Mouse (Mus musculus) left cerebral cortex, adult 11 months (tissue): Measurements from ENCODE around the gene Slc35d1.
A peak's percentile ranks its signal among the peaks of the same experiment; 100 is the strongest.

ENCODE experiments used
- DNase-seq: peaks from one replicate; pipeline ENCODE4 v3.0.0; 2022; ENCODE audit warnings: low spot score

Gene Slc35d1

DNA sequence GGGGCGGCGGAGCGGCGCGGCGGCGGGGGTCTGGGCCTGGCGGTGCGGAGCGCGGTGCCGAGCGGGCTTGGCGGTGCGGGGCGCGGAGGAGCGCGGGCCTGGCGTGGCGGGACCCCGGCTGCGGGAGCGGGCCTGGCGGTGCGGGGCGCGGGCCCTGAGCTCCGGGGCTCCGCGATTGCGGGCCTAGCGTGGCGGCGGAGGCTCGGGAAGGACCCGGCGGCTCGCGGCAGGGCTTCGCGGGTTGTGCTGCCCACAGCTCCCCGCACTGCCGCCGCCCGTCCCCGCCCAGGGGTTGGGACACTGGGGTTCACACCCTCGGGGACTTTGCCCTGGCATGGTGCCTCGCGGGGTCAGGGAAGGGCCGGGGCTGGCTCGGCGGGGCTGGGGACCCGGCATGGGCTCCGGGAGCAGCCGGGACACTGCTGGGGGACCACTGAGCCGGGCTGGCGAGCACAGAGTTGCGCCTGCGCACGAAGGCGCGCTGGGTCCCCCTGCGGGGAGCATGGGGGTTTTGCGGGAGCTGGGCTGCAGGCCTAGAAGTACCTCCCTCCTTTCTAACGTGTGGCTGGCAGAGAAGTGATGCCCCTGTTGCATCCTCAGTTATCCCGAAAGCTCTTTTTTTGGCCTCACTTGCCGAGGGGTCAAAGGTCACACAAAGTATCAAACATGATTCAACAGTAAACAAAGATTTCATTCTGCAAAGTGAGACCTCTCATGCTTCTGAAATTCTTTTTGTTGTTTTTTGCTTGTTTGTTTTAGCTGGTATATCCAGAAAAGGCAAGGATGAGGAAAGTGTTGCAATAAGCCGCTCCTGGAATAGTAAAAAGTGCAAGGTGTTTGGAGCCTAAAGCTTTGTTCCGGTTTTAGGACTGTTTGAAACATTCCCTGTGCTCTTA lies at the start of gene Slc35d1:
Gene Slc35d1 (minus strand): TSS at position 240 of the 896 bp plus-strand sequence.
- peak; percentile 51 for DNase-seq

DNA sequence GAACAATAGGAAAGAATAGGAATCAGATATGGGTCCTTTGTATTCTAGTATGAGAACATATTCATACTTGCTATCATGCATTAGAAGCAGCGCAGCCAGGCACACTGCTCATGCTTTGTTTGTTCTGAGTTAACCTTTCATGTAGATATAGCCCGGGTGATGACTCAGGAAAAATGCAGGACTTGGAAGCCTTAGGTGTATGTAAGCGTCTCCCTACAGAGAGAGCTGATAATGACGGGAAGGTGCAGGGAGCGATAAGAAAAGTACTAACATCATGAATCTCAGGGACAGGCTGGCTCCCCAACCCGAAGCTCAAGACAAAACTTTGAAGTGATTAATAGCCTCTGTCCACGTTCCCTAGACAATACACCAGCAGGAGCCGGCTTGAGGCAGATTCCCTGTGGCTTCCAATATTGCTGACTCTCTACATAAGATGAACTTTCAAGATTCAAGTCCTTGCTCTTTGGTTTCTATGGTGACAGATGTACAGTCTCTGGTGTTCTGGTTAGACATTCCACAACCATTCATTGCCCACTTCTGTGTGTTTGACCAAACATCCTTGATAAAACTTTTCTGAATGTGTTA lies 48.9 kb upstream of the Slc35d1 start:
- DNase-seq = no peak

DNA sequence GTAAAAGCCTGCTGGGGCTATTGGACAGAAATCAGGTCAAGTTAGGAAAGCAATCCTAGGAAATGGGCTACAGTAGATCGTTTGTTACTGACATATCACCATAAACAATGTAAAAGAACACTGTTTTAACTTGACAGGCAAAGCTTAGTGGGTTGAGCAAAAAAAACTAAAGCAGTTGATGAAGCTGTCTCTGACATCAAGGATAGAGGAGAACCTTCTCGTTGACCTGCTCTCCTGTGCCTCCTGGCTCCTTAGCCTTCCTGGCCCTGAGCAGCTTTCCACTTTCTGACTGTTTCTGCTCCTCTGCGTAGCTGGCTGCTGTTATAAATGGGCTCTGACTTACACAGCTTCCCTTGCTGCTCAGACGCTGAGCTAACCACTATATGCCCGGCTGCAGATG lies 48.4 kb upstream of the Slc35d1 start:
- DNase-seq = no peak

DNA sequence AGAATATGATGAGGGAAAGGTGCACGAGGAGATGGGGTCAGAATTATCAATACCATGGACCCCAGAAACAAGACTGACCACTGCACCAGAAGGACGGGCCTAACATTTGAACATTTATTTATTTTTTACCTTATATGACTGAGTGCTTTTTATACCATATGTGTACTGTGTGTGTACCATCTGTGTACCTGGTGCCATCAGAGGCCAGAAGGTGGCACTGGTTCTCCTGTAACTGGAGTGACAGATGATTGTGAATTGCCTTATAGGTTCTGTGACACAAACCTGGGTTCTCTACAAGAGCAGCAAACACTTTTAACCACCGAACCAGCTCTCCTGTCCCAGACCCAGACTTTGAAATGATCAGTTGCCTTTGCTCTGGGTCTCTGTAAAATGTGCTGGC lies 43.9 kb upstream of the Slc35d1 start:
- DNase-seq = no peak

DNA sequence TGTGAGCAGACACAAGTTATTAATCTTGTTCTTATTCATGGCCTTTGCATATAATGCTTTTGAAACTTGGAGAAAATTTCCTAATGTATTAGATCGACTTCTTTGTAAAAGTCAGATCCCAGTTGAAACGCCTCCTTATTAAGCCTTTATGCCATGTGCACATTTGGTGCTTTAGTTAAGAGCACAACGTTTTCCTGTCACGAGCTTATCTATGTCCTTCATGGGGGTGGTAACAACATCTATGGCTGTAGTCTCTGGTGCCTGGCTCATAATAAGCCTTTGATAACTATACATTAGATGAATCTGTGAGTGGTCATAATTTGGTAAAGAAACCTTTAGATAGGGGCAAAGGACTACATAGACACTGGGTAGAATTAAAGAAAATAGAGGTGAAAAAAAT lies 38.9 kb upstream of the Slc35d1 start:
- DNase-seq = no peak

DNA sequence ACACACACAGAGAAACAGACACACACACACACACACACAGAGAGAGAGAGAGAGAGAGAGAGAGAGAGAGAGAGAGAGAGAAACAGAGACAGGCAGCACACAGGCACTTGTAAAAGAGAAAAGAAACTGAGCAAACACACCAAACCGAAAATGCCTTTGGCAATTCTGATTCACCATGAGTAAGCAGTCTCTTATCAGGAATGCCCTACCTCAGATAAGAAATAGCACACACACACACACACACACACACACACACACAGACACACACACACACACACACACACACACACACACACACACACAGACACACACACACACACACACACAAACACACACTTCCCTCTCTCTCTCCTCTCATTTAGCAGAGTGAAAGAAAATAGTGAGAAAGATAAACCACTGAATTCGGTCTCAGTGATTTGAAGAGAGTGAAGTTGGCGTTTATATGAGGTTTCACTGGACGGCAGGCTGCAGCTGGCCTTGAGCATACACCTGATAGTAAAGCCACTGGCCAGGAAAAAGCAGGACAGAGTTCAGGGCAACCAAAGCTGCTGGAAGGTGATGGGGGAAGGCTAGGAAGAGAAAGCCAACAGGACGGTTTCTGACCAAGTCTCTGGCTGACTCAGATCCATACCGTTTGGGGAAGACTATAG lies 34.6 kb upstream of the Slc35d1 start:
- no peak for DNase-seq

DNA sequence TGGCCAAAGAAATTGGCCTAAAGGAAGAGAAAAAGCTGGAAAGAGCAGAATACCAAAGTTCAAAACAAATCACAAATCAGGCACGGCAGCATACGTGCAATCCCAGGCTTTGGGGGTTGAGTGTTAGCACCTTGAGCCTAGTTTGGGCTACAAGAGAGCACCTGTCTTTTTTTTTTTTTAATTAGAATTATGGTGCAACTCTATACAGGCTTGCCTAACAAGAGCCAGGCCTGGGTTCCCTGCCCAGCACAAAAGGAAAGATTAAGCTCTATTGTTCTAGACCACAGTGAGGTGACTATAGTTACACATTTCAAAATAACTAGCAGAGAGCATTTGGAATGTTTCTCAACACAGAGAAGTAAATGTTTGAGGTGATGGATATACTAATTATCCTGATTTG lies 32.8 kb upstream of the Slc35d1 start:
- DNase-seq = no peak

DNA sequence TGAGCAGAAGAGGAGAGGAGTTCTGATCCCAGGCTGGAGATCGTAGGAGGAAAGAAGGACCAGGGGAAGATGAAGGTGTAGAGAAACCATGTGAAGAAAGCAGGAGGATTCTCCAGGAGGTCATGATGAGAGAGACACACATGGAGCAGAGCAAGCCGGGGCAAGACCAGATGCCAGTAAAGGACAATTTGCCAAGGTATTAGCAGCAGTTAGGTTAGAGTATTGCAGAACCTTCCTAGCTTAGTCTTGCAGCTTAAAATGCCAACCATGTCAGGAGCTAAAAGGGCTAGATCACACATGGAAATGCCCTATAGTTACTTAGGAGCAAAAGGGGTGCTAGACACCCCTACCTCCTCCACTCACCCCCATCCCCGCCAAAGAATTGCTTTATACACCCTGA lies 32.3 kb upstream of the Slc35d1 start:
- DNase-seq = no peak

DNA sequence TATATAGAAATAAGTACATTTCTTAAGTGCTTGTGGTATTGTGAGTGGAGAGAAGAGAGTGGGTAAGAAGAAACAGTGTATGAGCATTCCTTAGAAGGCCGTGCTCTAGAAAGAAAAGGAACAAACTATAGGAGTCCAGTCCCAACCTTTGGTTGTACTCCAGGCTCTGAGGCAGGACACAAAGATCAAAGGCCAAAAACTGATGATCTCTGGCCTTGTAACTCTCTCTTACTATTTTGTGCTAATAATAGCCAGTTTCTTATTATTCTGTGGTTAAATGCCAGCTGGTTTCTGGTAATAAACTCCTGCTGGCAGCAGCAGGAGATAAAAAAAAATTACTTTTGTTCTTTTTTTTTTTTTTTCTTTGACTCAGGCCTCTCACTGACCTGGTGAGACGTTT lies 17.2 kb upstream of the Slc35d1 start:
- no peak for DNase-seq

DNA sequence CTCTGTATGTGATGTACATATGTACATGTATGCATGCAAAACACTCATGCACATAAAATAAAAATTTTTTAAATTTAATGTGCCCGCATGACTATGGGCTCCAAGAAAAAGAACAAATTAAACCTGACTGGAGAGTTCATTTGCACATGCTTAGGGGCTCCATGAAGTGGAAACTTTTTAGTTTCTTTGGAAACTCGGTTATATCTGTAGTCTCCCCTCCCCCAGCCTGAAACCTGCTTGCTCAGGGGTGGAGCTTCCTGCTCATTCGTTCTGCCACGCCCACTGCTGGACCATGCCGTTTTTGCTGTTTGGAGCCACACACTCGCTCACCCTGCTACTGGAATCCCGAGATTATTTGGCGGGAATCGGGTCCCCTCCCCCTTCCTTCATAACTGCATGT lies 7.9 kb upstream of the Slc35d1 start:
- DNase-seq = no peak

DNA sequence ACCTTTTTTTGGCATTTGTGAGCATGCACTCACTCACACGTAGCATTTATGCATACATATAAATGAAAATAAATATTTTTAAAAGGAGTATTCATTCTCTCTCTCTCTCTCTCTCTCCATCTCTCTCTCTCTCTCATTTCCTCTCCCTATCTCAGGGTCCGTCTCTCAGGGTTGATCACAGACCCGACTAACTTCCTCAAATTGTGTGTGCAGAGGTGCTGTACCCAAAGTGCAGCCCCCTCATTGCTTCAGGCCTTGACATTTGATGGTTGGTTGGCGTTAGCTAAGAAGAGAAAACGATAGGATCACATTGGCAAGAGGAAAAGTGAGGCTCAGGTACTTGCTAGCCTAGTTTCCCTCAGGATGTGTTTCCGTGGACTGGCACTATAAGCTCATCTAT lies 6.8 kb upstream of the Slc35d1 start:
- no peak for DNase-seq

DNA sequence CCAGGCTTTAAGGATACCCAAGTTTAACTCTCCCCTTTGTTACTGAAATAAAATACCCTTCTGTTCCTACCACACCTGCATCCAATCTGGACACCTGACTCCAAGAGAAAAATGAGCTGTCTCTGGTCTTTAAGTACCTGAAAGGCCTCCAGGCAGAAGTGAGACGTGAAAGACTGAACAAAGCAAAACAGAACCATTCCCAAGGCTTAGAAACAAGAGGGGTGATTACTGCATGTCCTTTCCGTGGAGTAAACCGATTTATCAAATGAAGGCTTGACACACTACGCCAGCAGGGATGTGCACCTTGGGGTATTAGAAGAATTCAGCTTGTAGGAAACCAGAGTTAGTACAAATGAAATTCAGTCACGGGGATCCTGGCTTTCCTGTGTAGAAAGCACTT lies 4.0 kb upstream of the Slc35d1 start:
- no peak for DNase-seq

DNA sequence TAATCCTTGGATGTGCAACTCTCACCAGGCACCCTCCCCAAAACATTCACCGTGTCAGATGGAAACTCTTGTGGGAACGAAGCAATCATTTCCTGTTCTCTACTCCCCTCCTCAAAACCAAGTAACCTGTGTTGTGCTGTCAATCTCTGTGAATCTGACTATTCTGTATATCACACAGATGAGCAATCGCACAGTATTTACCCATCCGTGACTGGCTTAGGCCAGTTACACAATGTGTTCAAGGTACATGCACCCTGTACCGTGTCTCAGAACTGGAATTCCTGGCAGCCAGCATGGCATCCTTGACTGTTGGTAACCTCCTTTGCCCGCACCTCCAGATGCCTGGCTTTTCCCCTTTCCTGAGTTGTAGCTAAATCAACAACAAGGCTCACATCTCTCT lies 1.1 kb upstream of the Slc35d1 start:
- DNase-seq = no peak

DNA sequence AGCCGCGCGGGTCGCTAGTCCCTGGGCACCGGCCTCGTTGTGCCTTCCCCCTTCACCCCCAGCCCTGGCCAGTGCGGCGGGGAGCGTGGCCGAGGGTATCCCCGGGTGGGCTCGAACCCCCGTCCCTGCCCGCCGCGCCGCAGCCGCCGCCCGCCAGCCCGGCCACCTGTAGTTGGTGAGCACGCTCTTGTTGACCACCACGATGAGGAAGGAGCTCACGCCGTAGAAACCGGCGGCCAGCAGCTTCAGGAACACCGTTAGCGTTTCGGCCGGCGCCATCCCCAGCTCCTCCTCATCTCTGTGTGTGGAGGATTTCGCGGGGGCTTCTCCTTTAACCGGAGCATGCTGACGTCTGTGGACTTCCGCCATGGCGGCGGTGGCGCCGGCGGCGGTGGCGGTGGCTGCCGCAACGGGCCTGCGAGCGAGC lies 453 bp downstream of the Slc35d1 start:
- DNase-seq = peak; percentile 53

DNA sequence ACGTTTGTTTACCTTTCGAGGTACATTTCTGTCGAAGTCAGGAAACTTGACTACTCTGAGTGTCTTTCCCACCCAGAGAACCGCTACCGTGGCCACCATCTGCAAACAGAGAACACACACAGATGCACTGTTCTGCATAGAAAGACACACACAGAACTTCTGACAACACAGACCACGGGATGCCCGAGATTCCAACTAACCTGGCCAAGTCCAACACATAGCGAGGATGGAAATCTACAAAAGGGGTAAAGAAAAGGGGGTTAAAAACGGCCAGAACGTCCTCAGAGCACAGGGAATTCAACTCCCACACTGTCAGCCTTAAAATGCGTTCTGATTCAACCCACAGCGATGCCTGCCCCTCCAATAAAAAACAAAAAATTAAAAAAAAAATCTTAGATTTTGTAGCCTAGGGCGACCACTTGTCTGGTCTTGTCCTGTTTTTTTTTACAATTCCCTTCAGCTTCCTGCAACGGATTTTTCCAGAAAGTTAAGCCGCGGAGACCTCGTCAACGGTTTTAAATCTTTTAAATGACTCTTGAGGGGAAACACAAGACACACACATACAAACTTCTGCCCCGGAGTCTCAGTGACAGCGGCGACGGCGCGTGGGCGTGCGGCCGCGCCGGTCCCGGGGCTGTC lies 986 bp downstream of the Slc35d1 start:
- peak; percentile 29 for DNase-seq

DNA sequence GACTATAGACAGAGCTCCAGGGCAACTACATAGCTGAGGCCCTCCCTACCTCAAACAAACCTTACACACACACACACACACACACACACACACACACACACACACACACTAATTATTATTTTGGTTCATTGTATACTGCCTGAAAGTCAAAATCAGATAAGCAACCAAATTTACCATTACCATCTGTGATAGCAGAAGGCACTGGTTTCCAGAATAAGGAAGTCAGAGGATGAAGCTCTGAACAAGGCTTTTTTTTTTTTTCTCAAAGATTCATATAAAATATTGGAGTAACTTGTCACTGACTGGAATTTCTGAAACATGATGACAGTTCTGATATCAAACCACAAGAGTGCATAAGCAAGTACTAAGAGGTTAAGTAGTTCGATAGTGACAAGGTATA lies 6.4 kb downstream of the Slc35d1 start:
- no peak for DNase-seq

DNA sequence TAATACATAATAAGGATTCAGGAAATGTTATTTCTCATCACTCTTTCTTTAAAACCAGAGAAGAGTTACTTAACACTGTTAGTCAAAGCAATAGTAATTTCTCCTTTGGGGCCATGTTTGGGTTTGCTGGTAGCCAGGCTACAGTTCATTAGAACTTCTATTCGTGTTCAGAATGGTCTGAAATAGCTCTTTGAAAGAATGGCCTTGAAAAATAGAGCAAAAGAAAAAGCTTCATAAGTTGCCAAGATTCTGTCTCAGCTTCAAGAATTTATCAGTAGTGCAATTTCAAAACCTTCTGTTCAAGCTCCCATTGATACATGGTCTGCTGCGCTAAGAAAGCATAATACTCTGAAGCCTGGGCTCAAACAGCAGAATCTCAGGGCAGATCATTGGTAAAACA lies 11.3 kb downstream of the Slc35d1 start:
- DNase-seq = no peak

DNA sequence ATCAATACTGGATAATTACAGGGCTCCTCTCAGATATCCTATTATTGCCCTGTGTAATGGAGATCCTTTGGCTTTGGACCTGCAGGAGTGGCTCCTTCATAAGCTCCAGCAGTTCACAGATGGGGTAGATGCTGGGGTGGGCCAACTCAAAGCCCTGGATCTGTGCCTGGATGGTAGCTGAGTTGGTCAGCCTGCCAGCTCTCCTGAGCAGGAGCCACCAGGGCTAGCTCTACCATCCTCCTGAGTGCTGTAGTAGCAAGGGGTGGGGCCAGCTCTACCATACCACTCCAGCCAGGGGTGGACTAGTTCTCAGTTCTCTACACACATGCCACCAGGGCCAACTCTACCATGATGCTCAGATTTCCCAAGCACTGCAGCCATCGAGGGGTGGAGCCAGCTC lies 14.9 kb downstream of the Slc35d1 start:
- no peak for DNase-seq

DNA sequence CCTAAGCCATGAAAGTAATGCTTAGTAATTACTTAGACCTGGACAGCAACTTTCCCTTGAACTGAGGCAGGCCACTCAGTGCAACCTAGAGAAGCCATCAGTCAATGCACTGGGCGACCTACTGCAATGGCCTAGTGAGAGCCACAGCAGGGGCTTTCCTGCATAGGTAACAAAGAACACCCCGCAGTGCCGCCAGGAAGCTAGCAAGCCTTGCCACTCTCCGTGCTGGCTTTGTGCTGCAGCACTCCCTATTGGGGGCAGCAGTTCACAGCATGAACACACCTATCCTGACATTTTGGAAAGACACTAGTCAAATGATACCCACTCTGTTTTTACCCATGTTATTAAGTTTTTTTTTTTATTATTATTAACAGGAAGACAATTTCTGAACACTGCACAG lies 15.9 kb downstream of the Slc35d1 start:
- DNase-seq = no peak

DNA sequence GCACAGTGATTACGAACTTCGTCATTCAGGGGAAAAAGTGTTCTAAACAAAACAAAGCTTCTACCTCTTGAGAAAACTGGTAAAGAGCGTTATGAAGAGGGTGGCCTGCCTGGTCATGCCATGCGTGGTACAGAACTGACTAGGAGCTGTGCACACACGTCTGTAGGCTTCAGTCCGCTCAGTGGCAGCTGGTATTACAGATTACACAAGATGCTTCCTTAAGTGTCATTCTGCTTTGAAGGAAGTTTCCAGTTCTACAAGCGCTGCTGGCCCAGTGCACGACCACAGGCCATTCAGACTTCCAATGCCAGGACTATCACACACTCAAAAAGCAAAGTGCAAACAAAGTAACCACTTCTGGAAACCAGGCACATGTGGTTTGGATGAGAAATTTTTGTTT lies 17.6 kb downstream of the Slc35d1 start:
- DNase-seq = no peak

DNA sequence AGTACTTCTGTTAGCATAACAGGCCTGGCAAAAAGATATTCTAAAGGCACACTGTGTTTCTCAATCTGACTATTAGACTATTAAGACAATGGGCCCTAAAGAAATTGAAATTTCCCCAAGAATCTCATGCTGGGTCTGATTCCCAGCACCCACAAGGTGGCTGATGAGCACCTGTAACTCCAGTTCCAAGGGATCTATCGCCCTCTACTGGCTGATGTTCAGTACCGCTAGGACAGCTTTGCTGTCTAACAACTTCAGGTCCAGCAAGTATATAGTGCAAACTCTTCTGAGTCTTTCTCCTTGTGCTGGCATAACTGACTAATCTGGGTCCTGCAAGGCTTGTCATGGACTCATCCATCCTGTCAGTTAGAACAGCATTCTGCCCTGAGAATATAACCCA lies 22.5 kb downstream of the Slc35d1 start:
- no peak for DNase-seq

DNA sequence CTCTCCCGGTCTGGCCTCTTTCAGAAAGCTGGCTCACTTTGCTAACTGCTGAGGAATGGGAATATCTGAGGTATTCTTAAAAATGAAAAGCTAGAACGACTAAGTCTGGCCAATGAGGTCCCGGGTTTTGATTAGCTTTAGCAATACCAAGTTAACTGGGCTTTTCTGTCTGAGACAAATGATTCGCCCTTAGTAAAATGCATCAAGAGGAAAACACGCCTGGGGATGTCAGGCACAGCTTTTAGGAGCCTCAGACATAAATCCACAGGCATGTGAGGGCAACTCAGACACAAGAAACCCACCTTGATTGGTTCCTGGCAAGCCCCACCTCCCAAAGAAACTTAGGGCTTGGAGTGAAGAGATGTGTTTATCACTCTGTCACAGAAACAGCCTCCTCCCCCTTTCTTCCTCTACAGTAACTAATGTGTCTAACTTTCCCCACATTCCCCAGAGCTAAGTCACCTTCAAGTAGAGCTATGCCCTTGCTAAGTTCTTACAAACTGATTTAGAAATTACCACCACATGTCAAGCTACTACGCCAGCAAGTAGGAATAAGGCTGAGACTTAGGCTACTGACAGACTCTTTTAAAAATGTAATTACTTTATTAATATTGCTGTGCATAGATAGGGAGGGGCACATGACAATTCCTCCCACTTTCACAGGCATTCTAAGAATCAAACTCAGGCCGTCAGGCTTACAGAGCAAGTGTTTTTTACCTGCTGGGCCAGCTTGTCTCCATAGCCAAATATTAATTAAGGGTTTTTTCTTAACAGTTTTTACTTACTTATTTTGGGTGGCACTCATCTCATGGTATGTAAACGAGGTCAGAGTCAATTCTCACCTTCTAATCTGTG lies 26.0 kb downstream of the Slc35d1 start:
- no peak for DNase-seq
